Mouse (Mus musculus) stomach, postnatal 0 days (tissue): ENCODE results near the gene Epb41l2. TPM values are rescaled to one million over a fixed set of nuclear protein-coding genes. Genes with fewer than 3 reads are reported as not detected.

Experiments used
- ATAC-seq: fragments of 200-750 bp; cut with Nextera tagmentation; 2 replicates; pipeline ENCODE4 v1.8.0; 2017; ENCODE audit not compliant: low FRiP score, low TSS enrichment
- DNase-seq: peaks from one replicate; pipeline ENCODE4 v3.0.0-alpha.2; 2016; ENCODE audit warnings: low spot score
- H3K27ac ChIP-seq: fragments of 300-500 bp; sonication (generic); replicated peaks from 2 replicates; pipeline ENCODE4 v1.5.1; 2014; ENCODE audit warnings: mild to moderate bottlenecking, control low read depth
- H3K27me3 ChIP-seq: fragments of 300-500 bp; sonication (generic); 2 replicates; pipeline ENCODE4 v1.6.1; 2014; ENCODE audit warnings: low read length; ENCODE audit not compliant: control insufficient read depth, insufficient read depth
- H3K36me3 ChIP-seq: fragments of 300-500 bp; sonication (generic); 2 replicates; pipeline ENCODE4 v1.6.1; 2014; ENCODE audit warnings: low read length, mixed read lengths; ENCODE audit not compliant: control insufficient read depth, insufficient read depth
- H3K4me1 ChIP-seq: fragments of 300-500 bp; sonication (generic); replicated peaks from 2 replicates; pipeline ENCODE4 v1.6.1; 2014; ENCODE audit warnings: antibody characterized with exemption; ENCODE audit not compliant: control insufficient read depth, insufficient read depth
- H3K4me2 ChIP-seq: fragments of 300-500 bp; sonication (generic); replicated peaks from 2 replicates; pipeline ENCODE4 v1.6.1; 2014; ENCODE audit warnings: low read depth, mild to moderate bottlenecking, control low read depth, moderate library complexity
- H3K4me3 ChIP-seq: fragments of 300-500 bp; sonication (generic); 2 replicates; pipeline ENCODE4 v1.5.1; 2014; ENCODE audit warnings: low read depth, low read length, control low read depth
- H3K9ac ChIP-seq: fragments of 300-500 bp; sonication (generic); 2 replicates; pipeline ENCODE4 v1.6.1; 2014; ENCODE audit warnings: mild to moderate bottlenecking, low read length, control low read depth, mixed read lengths
- H3K9me3 ChIP-seq: fragments of 300-500 bp; sonication (generic); 2 replicates; pipeline ENCODE4 v1.6.1; 2016; ENCODE audit warnings: low read length; ENCODE audit not compliant: control insufficient read depth
- CTCF ChIP-seq: IDR thresholded peaks from 2 replicates; pipeline ENCODE4 v1.5.1; 2016; ENCODE audit warnings: antibody characterized with exemption, low read depth, mild to moderate bottlenecking, moderate library complexity
- EP300 ChIP-seq: optimal IDR thresholded peaks from 2 replicates; pipeline ENCODE3; 2016; ENCODE audit warnings: antibody characterized with exemption
- WGBS: fragments of 180-500 bp; shearing (Covaris S2); extraction: QIAGEN DNeasy Blood & Tissue Kit; methylation state at CpG from one replicate; pipeline ENCODE4 v1.1.7; 2014; 5-methylcytosine and 5-hydroxymethylcytosine counted together
- polyA plus RNA-seq: library from polyadenylated mRNA; unstranded; fragments of >200 nt; fragmentation: Nextera tagmentation; extraction: Ambion mirVana; gene quantifications from 2 replicates; pipeline ENCODE4 v1.2.1, GENCODE M21; 2015

Gene Epb41l2
- polyA plus RNA-seq, 1 experiment from 2014 or later, result 18.2 TPM

DNA sequence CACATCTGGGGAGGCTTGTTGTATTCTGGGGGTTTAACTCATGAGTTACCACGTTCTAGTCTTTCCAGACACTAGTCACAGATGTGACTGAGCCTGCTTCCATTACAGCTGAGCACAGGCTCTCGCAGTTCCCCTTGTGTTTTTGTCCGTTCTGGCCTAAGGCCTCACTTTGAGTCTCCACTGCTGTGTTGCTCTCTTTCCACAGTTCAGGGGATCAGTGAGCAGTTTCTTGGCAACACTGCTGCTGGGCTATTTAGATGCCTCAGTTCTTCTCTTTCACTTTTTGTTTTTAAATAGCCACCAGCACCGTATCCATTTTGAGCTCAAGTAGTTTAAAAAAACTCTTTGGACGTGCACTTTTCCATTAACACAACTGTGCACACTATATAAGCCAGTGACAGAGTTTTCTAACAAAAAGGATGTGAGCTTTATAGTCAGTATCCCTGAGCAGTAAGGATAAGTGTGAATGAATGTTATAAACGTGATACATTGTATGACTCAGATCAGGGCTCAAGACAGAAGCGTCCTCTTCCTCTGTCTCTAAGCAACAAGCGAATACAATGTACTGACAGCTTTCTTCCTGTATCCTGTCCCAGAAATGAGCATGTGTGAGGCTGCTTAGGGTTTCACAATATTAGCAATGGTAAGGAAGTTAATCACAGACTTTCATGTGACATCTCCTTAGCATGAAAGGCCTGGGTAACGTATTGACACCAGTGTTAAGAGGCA, 28.1 kb upstream of the Epb41l2 start:
- Histone ChIP-seq H3K4me2 (no peak overlapping the region), H3K27me3 (no peaks in the 10 kb centered on the region), H3K9ac (no peak overlapping the region), H3K27ac (peak overlapping the region; percentile 58; the same call in 1 of the 2 replicates), H3K4me3 (no peak overlapping the region), H3K9me3 (no peaks in the 10 kb centered on the region), H3K36me3 (no peaks in the 10 kb centered on the region), H3K4me1 (no peaks in the 10 kb centered on the region)
- no peak for DNase-seq
- peak; percentile 64; the same call in 1 of the 2 replicates for ATAC-seq
- WGBS, result 37% methylated on average over 9 of the region's 9 CpGs
- no peak for TF ChIP-seq EP300
- no peak for TF ChIP-seq CTCF

DNA sequence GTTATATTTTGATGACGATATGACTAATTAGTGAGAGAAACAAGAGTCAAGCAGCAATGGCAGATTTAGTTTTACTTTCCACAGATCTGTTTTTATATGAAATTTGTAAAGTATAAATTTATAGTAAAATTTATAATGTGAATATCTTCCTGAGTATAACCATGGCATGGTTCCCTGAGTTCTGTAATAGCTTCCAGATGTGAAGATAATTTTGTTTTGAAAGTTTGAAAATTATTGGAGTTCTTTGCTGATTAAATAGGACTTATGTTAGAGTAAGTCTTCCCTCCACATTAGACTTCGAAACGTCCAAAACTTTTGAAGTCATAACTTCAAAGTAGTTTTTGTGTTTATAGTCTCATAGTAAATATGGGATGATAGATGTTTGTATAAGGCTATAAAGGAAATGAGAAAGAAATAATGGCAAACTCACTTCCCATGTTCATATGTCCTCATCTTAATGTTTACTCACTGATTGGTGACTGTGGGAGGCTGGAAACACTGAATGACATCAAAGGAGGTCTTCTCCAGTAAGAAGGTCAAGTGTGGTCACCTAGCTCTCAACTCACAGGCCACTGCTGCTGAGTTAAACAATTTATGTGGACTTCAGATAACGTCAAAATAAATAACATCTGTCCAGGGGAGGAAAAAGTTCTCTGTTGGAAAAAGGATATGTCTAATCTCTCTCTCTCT, 26.1 kb upstream of the Epb41l2 start:
- Histone ChIP-seq H3K27ac (no peak overlapping the region), H3K4me3 (no peak overlapping the region), H3K36me3 (no peaks in the 10 kb centered on the region), H3K9me3 (no peaks in the 10 kb centered on the region), H3K9ac (no peak overlapping the region), H3K4me2 (no peak overlapping the region), H3K4me1 (no peaks in the 10 kb centered on the region), H3K27me3 (no peaks in the 10 kb centered on the region)
- TF ChIP-seq CTCF (no peak), EP300 (no peak)
- 30% methylated on average over 4 of the region's 4 CpGs for WGBS
- ATAC-seq (no peak), DNase-seq (no peak)

DNA sequence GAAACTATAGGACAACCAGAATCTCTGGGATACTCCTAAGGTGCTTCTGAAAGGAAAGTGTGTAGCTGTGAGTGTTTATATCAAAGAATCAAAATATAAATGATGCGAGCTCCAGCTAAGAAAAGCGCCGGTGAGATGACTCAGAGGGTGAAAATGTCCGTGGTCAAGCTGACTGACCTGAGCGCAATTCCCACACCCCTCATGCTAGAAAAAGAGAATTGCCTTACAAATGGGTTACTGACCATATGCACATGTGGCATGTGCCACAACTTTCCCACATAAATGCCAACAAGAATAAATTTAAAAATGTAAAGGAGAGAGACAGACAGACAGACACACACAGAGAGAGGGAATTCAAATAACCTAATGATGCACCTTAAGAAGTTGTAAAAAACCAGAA, 18.9 kb upstream of the Epb41l2 start:
- Histone ChIP-seq H3K36me3 (no peaks in the 10 kb centered on the region), H3K27me3 (no peaks in the 10 kb centered on the region), H3K4me2 (no peak overlapping the region), H3K4me1 (no peaks in the 10 kb centered on the region), H3K9me3 (no peaks in the 10 kb centered on the region), H3K9ac (no peak overlapping the region), H3K4me3 (no peak overlapping the region), H3K27ac (no peak overlapping the region)
- TF ChIP-seq EP300 (no peak), CTCF (no peak)
- no peak for ATAC-seq
- no peak for DNase-seq
- WGBS, result 87% methylated on average over 5 of the region's 5 CpGs

DNA sequence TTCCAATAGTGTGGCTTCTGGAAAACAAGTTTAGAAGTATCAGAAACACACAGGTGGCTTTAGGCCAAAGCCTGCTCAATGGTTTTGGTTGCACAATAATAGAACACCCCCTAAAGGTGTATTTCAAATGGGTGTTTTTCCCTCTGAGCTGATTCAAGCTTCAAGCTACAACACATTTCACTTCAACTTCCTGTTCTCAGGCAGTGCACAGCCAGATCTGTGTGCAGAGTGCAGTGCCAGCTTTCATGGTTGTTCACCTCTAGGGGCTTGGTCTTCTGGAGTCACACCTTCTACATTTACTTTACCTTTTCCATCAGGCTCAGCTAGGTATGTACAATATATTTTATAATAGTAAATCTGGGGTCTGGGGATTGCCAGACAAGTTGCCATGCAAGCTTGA, 16.8 kb upstream of the Epb41l2 start:
- no peaks in the 10 kb centered on the region for H3K9me3 ChIP-seq
- no peaks in the 10 kb centered on the region for H3K36me3 ChIP-seq
- ATAC-seq (no peak), DNase-seq (no peak)
- no peaks in the 10 kb centered on the region for H3K27me3 ChIP-seq
- no peaks in the 10 kb centered on the region for H3K4me1 ChIP-seq
- TF ChIP-seq CTCF (no peak), EP300 (no peak)
- no peak overlapping the region for H3K9ac ChIP-seq
- H3K4me2 ChIP-seq, result no peak overlapping the region
- no peak overlapping the region for H3K4me3 ChIP-seq
- H3K27ac ChIP-seq, result no peak overlapping the region

DNA sequence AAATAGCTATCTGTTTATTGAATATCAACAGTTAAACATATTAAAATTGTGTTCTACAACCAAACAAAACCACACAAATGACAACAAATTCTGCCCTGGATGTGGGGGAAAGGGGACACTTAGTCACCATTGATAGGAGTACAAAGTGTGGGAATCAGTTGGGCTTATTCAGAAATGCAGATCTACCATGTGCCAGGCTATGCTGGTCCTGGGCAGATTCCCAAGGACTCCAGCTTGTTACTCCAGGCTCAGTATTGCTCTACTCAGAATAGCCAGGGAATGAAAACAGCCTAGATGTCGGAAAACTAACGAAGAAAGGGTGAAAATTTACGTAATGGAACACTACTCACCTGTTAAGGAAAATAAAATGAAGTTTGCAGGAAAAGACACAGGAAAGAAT, 5.7 kb upstream of the Epb41l2 start:
- Histone ChIP-seq H3K27me3 (no peaks in the 10 kb centered on the region), H3K36me3 (no peaks in the 10 kb centered on the region), H3K9ac (no peak overlapping the region), H3K4me3 (no peak overlapping the region), H3K9me3 (no peaks in the 10 kb centered on the region), H3K4me2 (no peak overlapping the region), H3K27ac (no peak overlapping the region), H3K4me1 (no peaks in the 10 kb centered on the region)
- no peak for ATAC-seq
- 92% methylated on average over 3 of the region's 3 CpGs for whole genome bisulfite sequencing
- DNase-seq, result no peak
- TF ChIP-seq EP300 (no peak), CTCF (no peak)

DNA sequence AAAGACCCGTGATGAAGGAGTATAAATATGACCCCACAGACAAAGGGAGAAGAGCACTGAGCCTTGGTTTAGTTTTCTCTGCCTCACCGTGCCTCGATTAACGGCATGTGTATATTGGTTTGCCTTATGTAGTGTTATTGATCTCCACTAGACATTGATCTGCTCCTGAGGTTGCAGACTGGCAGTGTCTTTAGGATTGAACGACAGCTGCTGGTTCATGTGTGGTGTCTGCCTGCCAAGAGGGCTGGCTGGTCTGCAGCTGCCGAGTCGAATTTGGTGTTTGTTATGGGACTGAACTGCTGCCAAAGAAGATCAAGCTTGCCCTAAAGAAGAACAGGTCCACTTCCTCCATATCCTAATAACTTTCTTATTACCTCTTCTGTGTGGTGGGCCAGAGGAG, 5.2 kb upstream of the Epb41l2 start:
- TF ChIP-seq EP300, result no peak
- TF ChIP-seq CTCF, result no peak
- Histone ChIP-seq H3K4me3 (no peak overlapping the region), H3K4me1 (no peaks in the 10 kb centered on the region), H3K36me3 (no peaks in the 10 kb centered on the region), H3K27ac (no peak overlapping the region), H3K9ac (no peak overlapping the region), H3K4me2 (no peak overlapping the region), H3K27me3 (no peaks in the 10 kb centered on the region), H3K9me3 (no peaks in the 10 kb centered on the region)
- 85% methylated on average over 7 of the region's 7 CpGs for WGBS
- no peak for DNase-seq
- ATAC-seq, result no peak
